Mouse (Mus musculus) layer of hippocampus, adult 9-10 months (tissue): Measurements from ENCODE around the gene Slc46a1.

Experiments used
- DNase-seq: peaks from one replicate; pipeline ENCODE4 v3.0.0; 2022; ENCODE audit warnings: low spot score

The Slc46a1 gene

GRCm38 (mm10) chr11:78455308-78455707 is 10.2 kb upstream of the Slc46a1 start:
- no peak for DNase-seq

GRCm38 (mm10) chr11:78458740-78459139 is 6.8 kb upstream of the Slc46a1 start:
- DNase-seq = no peak

GRCm38 (mm10) chr11:78461894-78462293 is 3.6 kb upstream of the Slc46a1 start:
- no peak for DNase-seq

- no peak for DNase-seq
Observed at GRCm38 (mm10) chr11:78462669-78463068, 2.8 kb upstream of the Slc46a1 start.

GRCm38 (mm10) chr11:78463286-78464036 is 2.0 kb upstream of the Slc46a1 start:
- DNase-seq = no peak

DNA sequence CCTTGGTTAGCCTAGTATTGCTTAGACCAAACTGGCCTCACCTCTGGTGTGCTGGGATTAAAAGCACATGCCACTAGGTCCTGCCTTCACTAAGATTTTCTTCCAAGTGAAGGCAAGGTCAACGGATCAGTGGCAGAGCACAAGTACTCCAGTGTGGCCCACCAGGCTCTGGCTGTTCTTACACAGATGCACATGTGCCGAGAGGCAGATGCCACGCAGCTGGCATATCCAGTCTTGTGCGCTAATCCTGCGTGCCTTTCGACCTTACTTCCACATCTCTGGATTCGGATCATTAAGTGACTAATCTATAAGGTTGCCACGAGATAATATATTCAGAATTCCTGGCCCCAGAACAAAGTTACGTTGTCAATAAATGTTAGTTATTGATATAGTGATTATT is 381 bp upstream of the Slc46a1 start:
- DNase-seq = peak; percentile 13

DNA sequence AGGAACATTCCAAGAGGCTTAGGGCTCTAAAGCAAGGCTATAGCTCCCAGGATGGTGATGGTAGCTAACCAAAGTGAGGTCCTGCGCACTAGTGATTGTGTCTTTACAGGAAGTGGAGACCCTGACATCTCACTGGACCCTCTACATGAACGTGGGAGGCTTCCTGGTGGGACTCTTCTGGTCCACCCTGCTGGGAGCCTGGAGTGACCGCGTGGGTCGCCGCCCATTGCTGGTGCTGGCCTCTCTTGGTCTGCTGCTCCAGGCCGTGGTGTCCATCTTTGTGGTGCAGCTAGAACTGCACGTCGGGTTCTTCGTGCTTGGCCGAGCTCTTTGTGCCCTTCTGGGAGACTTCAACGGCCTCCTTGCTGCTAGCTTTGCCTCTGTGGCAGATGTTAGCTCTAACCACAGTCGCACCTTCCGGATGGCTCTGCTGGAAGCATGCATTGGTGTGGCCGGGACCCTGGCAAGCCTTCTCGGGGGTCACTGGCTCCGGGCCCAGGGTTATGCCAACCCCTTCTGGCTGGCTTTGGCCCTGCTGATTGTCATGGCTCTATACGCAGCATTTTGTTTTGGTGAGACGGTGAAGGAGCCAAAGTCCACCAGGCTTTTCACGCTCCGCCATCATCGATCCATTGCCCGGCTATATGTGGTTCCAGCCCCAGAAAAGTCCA is 880 bp downstream of the Slc46a1 start:
- no peak for DNase-seq

DNA sequence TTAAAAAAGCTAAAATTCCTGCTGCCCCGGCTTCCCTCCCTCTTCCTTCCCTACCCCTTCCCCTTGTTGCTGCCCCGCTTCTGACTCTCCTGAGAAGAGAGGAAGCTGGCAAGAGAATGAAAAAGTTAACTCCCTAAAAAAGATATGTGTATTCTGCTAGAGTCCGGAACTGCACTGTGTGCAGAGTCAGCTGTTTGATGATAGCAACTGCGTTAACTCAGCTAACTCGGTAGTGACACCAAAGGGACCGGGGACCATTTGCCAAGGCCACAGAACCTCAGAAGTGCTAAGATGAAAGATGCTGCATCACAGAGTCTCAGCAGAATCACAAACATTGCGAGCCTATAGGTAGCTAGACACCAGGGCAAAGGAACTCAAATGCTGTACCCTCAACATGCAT is 2.0 kb downstream of the Slc46a1 start:
- DNase-seq = no peak

DNA sequence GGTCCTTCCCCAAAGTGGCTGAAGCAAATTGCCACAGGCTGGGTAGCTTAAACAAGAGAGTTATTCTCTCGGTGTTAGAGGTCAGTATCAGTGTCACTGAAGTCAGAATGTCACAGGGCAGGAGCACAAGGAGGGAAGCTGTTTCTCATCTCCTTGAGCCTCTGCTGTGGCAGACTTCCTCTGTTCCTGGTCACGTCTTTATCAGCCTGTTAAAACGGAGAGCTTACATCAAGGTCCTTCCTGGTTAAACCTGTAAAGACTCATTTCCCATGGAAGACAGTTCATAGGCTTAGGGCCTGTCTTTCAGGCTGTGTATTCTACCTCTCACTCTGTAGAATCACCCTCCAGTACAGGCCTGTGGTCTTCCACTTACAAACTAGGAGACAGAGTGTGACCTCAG is 2.4 kb downstream of the Slc46a1 start:
- DNase-seq = no peak

- DNase-seq = no peak
Observed at GRCm38 (mm10) chr11:78471326-78472103, 6.0 kb downstream of the Slc46a1 start.

DNA sequence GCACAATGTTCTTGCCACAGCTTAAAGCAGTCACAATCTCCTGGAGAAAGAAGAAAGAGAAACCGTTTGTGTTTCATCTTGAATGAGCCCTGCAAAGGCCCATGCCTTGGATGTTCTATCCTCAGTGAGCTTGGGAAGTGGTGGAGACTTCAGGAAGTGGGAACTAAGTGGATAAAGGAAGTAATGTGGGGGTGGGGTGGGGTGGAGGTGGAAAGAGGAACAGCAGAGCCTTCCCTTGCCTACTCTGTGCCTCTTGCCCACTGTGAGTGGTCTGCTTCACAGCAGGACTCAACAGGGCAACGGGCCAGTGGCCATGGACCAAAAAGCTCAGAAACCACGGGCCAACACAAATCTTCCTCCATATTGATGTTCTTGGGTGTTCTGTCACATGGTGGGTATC is 9.8 kb downstream of the Slc46a1 start:
- no peak for DNase-seq

DNA sequence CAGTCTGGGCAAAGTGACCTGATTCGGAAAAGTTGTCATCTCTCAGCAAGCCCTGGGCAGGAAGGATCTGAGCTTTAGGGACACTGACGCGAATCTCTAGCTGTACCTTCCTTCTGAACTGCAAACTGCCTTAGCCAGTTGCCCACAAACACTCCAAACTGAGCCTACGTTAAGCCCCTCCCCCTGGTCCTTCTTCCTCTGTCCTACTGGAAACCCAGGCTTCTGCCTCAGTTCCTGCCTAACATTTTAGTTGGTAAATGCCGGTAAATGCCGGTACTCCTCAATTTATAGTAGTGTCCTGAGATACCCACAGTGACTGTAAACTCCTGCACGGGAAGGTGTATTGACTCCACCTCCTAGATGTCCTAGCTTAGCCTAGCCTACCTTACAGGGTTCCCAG is 18.1 kb downstream of the Slc46a1 start:
- no peak for DNase-seq

GRCm38 (mm10) chr11:78488168-78488567 is 22.7 kb downstream of the Slc46a1 start:
- DNase-seq = peak; percentile 74

DNA sequence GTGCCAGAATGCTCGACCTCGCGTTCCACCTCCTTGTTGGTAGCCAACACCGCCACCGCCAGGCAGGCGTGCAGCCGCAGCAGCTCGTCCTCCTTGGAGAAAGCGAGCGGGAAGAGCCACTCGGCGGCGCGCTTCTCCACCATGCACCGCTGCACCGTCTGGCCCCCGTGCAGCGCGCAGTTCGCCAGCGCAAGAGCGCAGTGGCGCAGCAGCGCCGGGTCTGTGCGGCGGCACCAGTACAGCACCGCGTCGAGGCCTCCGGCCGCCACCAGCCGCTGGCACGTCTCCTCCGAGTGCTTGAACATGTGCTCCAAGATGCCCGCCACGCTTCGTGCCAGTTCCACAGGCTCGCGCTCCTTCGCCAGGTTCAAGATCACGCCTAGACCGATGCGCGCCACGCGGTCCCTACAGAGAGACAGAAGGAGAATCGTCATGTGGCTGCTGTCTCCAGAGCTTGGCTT is 25.3 kb downstream of the Slc46a1 start:
- DNase-seq = no peak

DNA sequence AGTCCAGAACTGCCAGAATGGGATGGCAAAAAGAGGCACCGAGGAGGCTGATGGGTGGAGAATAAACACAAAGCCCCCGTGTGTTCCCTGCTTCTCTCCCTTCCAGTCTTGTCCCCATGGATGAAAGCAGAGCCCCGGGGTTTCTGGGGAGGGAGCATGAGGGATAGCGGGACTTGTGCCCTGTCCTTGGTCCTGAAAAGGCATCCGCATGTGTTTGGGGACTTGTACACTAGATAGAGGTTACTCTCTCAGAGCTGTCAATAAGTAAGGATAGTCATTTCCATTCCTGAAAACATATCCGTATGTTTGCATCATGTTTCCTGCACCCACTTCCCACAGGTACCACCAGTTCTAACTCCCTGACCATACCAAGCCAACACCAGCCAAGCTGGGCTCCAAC is 30.4 kb downstream of the Slc46a1 start:
- DNase-seq = no peak

DNA sequence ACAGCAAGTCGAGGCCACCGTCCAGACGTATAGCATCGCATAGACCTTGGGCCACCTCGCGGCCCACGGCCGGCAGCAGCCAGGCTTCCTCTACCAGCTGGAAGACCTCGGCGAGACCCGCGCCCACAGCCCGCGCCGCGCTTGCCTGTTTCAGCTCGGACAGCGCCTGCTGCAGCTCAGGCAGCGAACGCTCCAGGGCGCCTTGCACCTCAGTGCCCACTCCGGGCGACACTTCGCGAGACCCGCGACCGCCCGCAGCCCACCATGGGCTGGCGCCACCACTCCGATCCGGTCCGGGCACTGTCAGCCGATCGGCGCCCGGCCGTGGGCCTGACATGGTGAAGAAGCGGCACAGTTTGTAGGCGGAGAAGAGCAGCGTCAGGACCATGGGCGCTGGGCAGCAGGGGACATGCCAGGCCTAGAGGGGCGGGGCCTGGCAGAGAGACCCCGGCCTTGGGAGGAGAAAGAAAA is 31.6 kb downstream of the Slc46a1 start:
- DNase-seq = no peak

GRCm38 (mm10) chr11:78497544-78498522 is 32.3 kb downstream of the Slc46a1 start, which contains the start of gene Sarm1:
Sarm1 (minus strand) TSS chr11:78497754.
- DNase-seq = peak; percentile 83

DNA sequence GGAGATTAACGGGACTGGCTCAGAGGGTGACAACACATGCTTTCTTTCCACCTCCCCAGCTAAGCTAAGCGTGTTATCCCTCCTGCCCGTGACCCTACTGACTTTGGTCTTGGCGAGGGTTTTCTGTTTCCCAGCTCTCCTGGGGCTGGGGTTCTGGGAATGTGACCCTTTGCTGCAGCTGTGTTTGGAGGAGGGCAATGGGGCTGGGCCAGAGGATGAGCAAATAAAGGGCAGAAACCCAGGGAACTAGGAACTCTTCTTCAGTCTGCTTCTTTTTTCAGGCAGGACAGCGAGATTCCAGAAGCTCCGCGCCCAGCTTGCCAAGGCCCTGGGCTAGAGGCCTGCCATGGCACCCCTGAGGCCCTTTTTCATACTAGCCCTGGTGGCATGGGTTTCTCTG is 33.5 kb downstream of the Slc46a1 start, which contains the start of gene Vtn:
Gene Vtn, plus strand, starts transcription at position 88 of the 400 bp plus-strand sequence.
- DNase-seq = no peak

DNA sequence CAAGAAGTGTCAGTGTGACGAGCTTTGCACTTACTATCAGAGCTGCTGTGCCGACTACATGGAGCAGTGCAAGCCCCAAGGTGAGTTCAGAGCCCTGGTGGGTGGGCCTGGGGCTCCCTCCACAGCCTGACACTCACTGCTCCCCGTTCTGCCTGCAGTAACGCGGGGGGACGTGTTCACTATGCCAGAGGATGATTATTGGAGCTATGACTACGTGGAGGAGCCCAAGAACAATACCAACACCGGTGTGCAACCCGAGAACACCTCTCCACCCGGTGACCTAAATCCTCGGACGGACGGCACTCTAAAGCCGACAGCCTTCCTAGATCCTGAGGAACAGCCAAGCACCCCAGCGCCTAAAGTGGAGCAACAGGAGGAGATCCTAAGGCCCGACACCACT is 34.0 kb downstream of the Slc46a1 start:
- DNase-seq = no peak

DNA sequence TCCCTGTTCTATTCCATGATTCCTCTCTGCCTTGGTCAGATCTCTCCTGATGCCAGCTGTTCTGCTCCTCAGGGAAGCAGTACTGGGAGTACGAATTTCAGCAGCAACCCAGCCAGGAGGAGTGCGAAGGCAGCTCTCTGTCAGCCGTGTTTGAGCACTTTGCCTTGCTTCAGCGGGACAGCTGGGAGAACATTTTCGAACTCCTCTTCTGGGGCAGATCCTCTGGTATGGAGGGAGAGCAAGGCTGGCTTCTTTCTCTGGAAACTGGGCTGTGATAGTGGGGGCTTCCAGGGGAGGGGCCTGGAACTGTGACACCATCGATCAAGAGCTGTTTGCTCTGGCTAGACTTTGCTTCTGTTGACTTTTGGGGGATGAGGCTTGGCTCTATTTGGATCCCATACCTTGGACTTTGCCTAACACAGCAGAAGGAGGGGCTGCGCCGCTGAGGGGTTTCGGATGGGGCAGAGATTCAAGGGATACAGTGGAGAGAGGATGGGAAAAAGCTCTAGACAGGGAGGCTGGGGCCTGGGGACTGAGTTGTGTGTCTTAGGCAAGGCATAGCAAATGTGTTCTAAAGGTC is 35.2 kb downstream of the Slc46a1 start:
- DNase-seq = no peak

- no peak for DNase-seq
Observed at GRCm38 (mm10) chr11:78501529-78501928, 36.0 kb downstream of the Slc46a1 start.
